Mouse (Mus musculus) cerebellum, adult 2 months (tissue): Measurements from ENCODE around the gene Eif4e3.

Experiments
- CTCF ChIP-seq: fragments of 200-500 bp; IDR thresholded peaks from 2 replicates; pipeline ENCODE4 v1.5.1; 2011; ENCODE audit warnings: low read depth, mild to moderate bottlenecking, control low read depth, low read length, moderate library complexity, borderline replicate concordance; ENCODE audit not compliant: insufficient read depth
- POLR2A ChIP-seq: fragments of 200-500 bp; IDR thresholded peaks from 2 replicates; pipeline ENCODE4 v1.6.1; 2011; ENCODE audit warnings: low read length, control low read depth, borderline replicate concordance; ENCODE audit not compliant: insufficient read depth

GRCm38 (mm10) chr6:99700484-99700883 is 33.9 kb upstream of the Eif4e3 start:
- no peak for TF ChIP-seq CTCF
- no peak for TF ChIP-seq POLR2A
